16 mouse cellular contexts compared by ENCODE assay signal in genomic region chr2:48468895-48469294, GRCm38 (mm10).
"Had no signal": no experiment of that assay in that cellular context is flagged by ENCODE, and none has a peak within 500 bp of the region (broad histone marks: within the 10 kb centered on the region; RNA-seq: fewer than 3 reads in every experiment).

No protein-coding gene starts in this region.

- H3K4me2 ChIP-seq: limb, embryonic 12.5 days; limb, embryonic 15.5 days; liver, embryonic 13.5 days; midbrain, embryonic 11.5 days had no signal

- H3K27me3 ChIP-seq: limb, embryonic 12.5 days; limb, embryonic 15.5 days; liver, embryonic 13.5 days had no signal

- H3K9ac ChIP-seq: limb, embryonic 12.5 days; limb, embryonic 15.5 days; liver, embryonic 13.5 days had no signal

- H3K36me3 ChIP-seq: limb, embryonic 12.5 days; limb, embryonic 15.5 days; liver, embryonic 13.5 days had no signal

- H3K4me3 ChIP-seq: layer of hippocampus, adult 2 months; left cerebral cortex, adult 2 months; limb, embryonic 12.5 days; limb, embryonic 15.5 days; liver, embryonic 13.5 days had no signal

- H3K27ac ChIP-seq: layer of hippocampus, adult 2 months; left cerebral cortex, adult 2 months; limb, embryonic 12.5 days; limb, embryonic 15.5 days; liver, embryonic 13.5 days; stomach, postnatal 0 days had no signal

- H3K4me1 ChIP-seq: liver, embryonic 13.5 days had no signal

- H3K9me3 ChIP-seq: limb, embryonic 12.5 days; limb, embryonic 15.5 days; liver, embryonic 13.5 days had no signal

- DNase-seq: kidney, adult 8-10 months; kidney, postnatal 14 days; layer of hippocampus, adult 9-11 months; liver, embryonic 13.5 days; lung, adult 2 months; lung, postnatal 14 days; lung, postnatal 4 days; midbrain, embryonic 14.5 days; right cerebral cortex, postnatal 4 days; thymus, postnatal 25 days had no signal
